Mouse (Mus musculus): ENCODE measurements around the gene Itpripl2.
A peak's percentile ranks its signal among the peaks of the same experiment; 100 is the strongest.

The Itpripl2 gene

GRCm38 (mm10) chr7:118491431-118492147, at the start of gene Itpripl2:
TSS of gene Itpripl2 (minus strand) at chr7:118491975.
- DNase-seq (ENCODE audit: low spot score), result peak; percentile 77

DNA sequence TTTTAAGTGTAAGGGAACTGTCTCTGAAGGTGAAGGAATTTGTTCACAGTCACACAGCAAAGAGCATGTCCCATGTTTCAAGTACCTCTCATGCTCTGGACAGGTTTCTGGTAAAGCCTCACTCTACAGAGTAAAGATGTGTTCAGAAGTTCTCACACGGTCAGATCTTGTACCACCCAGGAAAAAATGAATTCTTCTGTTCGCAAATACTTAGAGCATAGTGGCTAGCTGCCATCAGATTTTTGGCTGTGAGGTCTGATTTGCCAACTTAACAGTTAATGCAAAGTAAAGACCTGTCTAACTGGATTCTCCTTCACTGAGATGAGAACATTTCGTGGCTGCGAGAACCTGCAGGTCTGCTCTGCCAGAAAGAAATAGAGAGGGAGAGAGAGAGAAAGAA, 43.3 kb upstream of the Itpripl2 start:
- DNase-seq (ENCODE audit: low spot score), result no peak

DNA sequence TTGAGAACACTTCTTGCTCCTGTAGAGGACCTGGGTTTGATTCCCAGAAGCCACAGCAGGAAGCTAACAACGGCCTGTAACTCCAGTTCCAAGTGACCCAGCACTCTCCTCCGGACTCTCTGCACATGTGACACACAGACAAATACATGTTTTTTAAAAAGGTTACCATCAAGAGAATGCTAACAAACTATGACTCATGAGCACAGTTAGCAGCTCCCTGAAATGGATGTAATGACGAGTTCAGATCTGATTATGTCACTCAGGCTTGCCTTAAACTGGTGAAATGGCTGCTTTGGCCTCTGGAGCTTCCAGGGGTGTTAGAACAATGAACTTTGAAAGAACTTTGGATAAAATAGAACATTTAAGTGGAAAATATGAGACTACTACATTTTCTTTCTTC, 42.6 kb upstream of the Itpripl2 start:
- no peak for DNase-seq (ENCODE audit: low spot score)

GRCm38 (mm10) chr7:118533178-118533578, 41.4 kb upstream of the Itpripl2 start, which contains the start of gene Coq7:
TSS of gene Coq7 (minus strand) at chr7:118533356.
- peak; percentile 89 for DNase-seq (ENCODE audit: low spot score)

DNA sequence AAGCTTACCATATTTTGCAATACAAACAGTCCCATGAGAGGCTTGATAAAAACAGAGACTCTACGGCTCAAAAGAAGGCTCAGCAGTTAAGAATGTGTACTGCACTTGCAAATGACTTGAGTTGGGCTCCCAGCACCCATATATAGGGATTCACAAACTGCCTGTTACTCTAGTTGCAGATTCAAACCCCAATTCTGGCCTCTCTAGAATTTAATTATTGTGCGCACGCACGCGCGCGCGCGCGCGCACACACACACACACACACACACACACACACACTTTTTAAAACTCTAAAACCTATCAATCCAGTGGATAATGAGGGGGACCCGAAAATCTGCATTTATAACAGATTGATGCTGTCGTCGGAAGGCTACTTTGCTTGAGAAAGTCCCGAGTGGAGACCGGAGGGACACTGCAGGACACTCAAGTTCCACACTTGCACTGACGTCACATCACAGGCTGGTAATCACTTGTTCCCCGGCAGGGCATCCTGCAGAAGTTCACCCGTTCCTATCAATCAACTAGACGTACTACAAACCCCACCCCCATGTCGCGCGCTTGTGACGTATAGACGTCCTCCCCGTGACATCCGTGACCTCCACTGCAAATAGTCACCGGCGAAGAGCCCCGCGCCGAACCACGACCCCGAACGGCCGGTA, 40.9 kb upstream of the Itpripl2 start:
- peak; percentile 92 for DNase-seq (ENCODE audit: low spot score)

DNA sequence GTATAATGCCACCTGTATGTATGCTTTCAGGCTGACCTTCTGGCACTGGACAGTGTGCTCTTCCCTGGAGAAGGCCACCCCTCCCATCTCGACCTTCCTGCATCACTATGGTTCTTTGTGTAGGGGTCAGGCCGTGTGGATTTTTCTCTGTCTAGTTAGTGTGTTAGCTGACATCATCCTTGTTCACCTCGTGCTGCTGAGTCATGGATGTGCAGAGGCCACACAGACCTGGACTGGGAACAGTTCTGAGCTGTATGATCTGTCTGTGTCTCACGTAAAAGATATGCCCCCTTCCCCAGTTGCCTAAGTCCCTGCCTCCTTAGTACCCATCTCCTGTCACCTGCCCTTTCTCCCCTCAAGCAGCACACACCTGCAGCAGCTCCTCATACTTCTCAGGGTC, 35.2 kb upstream of the Itpripl2 start:
- no peak for DNase-seq (ENCODE audit: low spot score)

DNA sequence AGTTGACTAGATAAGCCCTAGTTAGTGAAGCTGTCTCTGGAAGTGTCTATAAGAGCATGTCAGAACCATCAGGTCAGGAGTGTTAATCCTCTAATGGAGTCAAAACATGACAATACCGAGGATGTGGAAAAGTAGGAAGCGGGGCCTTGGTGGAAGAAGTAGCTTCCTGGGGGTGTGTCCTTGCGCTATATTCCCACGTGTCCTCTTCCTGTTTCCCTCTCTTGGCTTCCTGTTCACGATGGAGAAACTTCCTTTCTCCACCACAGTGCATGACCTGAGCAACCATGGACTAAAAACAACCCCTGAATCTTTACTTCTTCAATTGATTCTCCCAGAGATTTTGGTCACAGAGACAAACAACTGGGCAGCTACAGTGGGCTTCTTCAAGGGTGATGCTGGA, 30.3 kb upstream of the Itpripl2 start:
- DNase-seq (ENCODE audit: low spot score), result no peak

GRCm38 (mm10) chr7:118519661-118520060, 27.9 kb upstream of the Itpripl2 start:
- no peak for DNase-seq (ENCODE audit: low spot score)

GRCm38 (mm10) chr7:118518687-118519086, 26.9 kb upstream of the Itpripl2 start:
- peak; percentile 78 for DNase-seq (ENCODE audit: low spot score)

- DNase-seq (ENCODE audit: low spot score), result peak; percentile 12
Measured at GRCm38 (mm10) chr7:118517819-118518218, 26.0 kb upstream of the Itpripl2 start.

- DNase-seq (ENCODE audit: low spot score), result no peak
Measured at GRCm38 (mm10) chr7:118508556-118508955, 16.8 kb upstream of the Itpripl2 start.

DNA sequence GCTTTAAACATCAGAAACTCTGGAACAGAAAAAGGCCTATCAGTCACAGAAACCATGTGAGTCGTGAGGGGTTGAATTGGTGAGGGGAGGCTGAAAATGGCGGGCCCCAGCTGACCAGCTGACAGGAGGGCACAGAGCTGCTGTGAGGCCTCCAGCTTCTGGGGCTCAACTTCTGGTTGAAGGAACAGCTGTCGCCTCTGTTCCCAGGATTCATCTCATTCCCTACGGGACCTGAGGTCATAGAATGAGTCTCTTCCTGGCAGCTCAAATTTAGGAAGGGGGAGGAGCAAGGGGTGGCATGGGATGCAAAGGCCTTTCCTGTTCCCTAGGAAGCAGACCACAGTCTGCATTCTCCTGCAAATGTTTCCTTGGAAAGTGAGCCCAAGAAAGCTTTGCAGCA, 12.1 kb upstream of the Itpripl2 start:
- no peak for DNase-seq (ENCODE audit: low spot score)

- DNase-seq (ENCODE audit: low spot score), result no peak
Measured at GRCm38 (mm10) chr7:118502333-118502732, 10.6 kb upstream of the Itpripl2 start.

DNA sequence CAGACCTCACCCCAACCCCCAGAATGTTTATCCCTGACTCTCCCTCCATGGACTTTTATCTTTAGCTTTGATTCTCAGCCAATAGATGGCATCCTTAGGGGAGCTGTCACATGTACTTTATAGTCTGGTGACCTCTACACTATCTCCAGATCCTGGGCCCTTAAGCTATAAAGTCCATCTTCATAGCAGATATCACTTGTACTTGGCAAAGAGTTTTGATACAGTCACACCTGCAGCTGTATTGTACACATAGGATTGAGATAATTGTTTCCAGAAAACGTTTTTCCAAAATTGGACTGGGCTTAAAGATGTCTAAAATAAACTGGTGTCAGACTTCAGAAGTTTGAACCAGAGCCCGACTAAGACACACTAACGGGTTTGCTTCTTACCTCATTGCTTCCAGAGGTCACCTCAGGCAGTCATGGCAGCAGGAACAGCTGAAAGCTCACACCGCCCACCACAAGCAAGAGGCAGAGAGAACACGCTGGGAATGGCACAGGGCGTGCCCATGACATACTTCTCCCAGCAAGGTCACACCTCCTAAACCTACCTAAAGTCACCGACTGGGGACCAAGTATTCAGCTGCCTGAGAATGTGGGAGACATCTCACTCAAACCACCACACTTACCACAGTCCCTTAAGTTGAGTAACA, 8.1 kb upstream of the Itpripl2 start:
- no peak for DNase-seq (ENCODE audit: low spot score)

DNA sequence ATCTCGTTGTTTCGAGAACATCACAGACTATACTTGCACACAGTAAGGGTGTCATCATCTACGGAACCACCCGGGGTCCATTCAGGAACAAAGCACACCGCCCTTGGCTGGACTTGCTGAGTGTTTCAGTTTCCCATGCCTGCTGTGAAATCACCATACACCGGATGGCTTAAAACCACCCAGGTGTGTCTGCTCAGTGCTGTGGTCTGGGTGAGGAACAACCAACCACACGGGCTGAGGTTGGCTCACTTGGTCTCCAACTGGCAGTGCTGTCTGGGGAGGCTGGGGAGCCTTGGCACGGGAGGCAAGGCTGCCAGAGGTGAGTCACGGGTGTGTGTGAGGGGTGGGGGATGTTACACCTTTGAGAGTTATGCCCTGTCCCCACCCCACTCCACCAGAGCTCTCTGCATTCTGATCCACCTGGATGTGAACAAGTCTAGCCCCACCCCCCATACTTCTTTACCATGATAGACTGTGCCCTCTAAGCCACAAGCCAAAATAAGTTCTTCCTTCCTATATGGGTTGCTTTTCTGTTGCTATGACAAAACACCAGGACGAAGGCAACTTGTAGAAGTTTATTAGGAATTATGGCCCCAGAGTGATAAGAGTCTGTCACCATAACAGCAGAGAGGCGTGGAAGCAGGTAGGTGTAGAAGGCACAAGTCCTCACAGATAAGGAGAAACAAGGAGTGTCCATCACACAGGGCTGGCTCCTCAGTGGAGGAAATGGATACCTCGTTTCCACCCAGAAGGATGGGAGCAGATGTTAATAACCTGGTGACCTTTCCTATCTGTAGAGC, 7.4 kb upstream of the Itpripl2 start:
- no peak for DNase-seq (ENCODE audit: low spot score)

DNA sequence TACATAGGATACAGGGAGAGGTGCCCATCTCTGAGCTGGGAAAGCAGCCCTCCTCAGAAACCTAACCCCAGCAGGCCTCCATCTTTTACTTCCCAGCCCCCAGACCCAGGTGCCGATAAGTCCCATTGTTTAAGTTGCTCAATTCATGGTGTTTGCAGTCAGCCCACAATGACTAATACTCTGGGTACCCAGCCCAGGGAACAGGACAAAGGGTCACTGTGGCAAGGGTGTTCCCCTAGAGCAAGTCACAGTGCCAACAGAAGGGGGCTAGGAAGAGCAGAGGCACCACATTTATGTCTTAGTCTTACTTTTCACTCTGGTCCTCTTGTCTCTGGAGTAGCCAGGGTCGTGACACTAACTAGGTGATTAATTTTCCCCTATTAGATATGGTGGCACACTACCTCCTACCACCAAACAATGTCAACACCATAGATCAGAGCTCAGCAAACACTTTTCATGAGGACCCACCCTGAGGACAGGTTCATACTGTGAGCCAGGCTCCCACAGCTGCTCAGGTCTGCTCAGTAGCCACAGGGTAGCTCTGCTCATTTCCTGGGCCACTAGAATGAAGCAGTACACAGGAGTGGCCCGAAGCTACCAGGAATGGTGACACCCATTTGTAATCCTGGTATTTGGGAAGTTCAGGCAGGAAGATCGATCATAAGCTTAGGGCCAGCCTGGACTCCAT, 3.3 kb upstream of the Itpripl2 start:
- DNase-seq (ENCODE audit: low spot score), result no peak

DNA sequence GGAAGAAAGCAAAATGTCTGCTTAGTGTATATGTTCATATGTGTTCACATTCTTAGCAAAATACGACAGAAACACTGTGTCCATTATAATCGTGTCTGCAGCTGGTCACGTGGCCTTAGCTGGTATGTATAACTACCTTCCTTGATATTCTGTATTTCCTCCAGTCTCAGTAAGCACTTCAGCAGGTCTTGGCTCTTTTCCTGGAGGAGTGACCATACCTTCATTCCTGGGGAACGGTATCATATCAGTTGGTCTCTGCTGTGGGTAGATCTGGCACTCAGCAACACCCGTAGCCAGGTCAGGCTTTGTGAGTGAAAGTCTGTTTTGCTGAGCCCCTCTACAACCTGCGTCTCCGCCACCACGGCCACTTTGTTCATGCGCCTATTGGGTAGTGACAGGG, 2.1 kb upstream of the Itpripl2 start:
- DNase-seq (ENCODE audit: low spot score), result no peak

DNA sequence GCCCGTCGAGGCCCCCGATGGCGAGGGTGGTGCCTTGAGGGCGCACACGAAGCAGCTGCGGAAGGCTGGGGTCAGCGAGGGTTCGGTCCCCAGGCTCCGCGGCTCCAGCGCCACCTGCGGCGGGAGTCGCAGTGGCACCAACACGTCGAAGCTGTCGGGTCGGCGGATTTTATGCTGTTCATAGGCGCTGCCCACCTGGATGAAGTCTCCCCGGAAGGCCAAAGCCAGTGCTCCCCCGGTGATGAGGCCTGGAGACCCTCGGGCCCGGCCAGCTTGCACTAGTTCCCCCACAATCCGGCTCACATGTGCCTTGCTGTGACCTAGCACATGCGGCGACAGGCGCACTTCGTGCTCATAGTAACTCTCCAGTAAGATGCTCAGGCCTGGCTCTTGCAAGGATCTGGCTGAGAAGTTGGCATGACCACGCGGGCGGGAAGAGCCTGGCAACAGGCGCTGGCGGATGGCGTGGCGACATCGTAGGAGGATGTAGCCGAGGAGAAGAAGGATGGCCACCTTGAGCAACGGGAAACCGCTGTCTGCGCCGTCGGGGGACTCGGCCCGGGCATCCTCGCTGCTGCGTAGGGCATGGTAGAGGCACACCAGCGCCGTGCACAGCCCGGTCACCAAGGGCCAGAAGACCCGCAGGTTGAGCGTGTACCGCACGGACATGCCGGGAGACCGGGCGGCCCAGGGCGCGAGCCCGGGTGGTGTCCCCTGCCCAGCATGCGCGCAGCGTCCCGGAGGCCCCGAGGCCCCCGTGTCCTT, 927 bp downstream of the Itpripl2 start:
- no peak for DNase-seq (ENCODE audit: low spot score)

DNA sequence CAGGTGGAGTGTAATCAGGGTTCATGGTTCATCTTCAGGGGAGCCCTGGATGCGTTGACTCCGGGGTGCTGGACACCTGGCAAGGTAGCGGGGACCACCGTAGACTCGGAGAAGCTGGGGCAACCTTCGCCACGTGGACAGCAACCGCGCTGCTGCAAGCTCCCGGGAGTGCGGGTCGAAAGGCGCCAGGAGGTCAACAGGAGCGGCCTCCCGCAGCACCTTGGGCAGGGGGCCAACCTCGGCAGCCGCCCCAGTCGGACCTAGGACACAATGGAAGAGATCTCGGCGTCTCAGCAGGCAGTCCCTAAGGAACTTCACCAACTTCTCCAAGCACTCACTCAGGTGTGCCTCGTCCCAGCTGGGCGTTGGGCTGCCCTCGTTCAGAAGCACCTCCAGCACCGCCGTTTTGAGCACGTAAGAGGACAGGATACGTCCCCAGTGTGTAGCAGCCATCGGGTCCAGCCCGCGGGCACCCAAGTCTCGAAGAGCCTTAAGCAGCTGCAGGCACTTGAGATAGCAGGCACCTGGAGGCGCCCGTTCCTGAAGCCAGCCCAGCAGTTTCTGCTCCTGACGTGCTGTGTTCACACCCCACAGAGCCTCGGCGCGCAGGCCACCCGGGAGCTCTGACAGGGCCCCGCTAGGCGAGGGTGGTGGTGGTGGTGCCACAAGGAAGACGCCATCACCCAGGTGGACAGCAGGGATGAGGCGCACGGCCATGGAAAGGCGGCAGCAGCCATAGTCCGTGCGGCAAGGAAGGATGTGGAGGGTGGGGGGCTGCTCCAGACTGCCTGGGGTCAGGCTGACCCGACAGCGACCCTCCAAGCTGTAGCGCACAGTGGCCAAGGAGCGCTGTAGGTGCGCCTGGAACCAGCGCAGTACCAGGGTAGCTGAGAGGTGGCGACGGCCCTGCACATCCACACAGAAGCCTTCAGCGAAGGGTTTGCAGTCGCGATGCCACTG, 1.8 kb downstream of the Itpripl2 start:
- peak; percentile 16 for DNase-seq (ENCODE audit: low spot score)

Data from ovary, postnatal 36 days (tissue).